Mouse (Mus musculus) adipocyte (in vitro differentiated cells): ENCODE data around the gene Cers4.

Source experiments
- DNase-seq: peaks from one replicate; pipeline ENCODE4 v3.0.0-alpha.2; 2016; ENCODE audit warnings: low spot score

Cers4 gene

DNA sequence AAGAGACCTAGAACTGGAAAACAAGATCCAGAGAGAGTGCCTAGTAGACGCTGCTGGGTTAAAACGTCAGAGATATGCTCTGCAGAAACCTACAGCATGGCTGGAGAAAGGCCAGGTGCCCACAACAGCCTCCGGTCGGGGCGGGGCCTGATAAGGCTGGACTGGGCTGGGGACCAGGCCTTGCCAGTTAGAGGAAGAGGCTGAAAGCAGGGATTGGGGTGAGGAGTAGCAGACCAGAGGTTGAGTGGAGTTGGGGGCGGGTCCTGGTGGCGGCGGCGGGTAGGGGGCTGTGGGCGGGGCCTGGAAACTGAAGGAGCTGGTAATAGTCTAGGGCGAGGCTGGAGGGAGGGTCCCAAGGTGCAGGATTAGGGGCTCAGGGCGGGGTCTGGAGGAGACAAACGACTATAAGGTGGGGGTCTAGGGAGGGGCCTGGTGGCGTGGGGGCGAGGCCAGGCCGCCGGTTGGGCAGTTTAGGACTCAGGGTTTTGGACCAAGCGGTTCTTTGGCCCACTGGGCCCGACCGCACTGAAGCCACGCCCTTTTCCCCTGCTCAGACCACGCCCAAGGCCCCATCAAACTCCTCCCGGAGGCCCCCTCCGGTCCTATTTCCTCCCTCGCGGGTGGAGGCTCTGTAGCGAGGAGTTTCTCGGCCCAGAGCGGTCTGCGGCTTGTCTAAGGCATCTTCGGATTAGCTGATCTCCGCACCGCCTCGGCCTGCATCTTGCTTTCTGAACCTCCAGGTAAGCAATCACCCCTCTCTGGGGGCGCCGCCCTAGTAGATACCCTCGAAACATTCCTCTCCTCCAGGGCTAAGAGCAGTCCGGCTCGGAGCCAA is at the start of gene Cers4:
TSS of gene Cers4 (plus strand) at position 176 of the 835 bp plus-strand sequence.
- peak; percentile 94 for DNase-seq

GRCm38 (mm10) chr8:4458165-4458564 is 34.7 kb upstream of the Cers4 start:
- DNase-seq: no peak

GRCm38 (mm10) chr8:4463061-4463460 is 29.8 kb upstream of the Cers4 start:
- peak; percentile 93 for DNase-seq

DNA sequence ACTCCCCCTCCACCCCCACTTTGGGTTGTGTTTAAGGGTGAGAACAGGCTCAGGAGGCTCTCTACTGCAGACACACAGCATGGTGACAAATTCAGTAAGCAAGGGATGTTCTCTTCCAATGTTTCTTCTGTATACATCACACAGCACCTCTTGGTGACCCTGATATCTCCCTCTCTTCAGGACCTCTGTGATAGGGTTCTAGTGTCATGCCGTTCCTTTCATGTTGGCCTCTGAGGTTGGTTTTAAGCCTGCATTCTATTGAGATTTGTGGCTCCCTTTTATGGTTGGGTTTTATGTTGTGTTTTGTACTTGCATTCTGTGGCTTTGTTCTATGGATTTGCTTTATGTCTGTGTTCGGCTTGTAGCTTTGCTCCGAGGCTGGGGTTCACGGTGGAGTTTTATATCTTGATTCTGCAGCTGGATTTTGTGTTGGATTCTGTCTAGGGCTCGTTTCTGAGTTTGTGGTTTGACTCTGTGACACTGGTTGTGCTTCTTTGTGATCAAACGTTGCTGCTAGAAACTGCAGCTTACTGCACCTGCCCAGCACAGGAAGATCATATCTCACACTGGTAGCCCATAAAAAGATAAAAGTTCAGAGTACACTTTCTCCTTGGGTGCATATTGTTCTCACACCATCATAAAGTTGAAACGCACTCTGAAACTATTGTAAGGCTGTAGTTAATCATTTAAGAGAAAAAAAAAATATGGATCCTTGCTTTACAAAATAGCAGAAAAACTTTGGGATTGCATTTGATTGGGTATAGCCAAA is 18.2 kb upstream of the Cers4 start:
- no peak for DNase-seq

- DNase-seq: peak; percentile 53
Observed at GRCm38 (mm10) chr8:4481154-4481553, 11.7 kb upstream of the Cers4 start.

DNA sequence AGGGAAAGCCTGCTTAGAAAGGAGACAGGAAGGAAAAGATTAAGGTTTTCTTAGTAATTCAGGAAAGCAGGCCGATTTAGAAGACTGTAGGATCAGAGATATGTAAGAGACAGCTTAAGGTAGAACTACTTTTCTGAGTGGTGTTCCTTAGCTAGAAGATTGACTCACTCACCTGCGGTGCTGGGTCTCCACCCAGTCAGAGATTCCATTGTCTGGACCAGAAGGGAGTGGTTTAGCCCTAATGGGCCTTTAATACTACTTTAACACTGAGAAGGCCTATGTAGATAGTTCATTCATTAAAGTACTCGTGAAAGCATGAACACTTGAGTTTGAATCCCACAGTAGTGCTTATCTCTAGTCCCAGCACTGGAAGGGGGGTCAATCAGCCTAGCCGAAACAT is 11.2 kb upstream of the Cers4 start:
- DNase-seq: no peak

- no peak for DNase-seq
Observed at GRCm38 (mm10) chr8:4482501-4482900, 10.3 kb upstream of the Cers4 start.

GRCm38 (mm10) chr8:4483330-4483729 is 9.5 kb upstream of the Cers4 start:
- no peak for DNase-seq

DNA sequence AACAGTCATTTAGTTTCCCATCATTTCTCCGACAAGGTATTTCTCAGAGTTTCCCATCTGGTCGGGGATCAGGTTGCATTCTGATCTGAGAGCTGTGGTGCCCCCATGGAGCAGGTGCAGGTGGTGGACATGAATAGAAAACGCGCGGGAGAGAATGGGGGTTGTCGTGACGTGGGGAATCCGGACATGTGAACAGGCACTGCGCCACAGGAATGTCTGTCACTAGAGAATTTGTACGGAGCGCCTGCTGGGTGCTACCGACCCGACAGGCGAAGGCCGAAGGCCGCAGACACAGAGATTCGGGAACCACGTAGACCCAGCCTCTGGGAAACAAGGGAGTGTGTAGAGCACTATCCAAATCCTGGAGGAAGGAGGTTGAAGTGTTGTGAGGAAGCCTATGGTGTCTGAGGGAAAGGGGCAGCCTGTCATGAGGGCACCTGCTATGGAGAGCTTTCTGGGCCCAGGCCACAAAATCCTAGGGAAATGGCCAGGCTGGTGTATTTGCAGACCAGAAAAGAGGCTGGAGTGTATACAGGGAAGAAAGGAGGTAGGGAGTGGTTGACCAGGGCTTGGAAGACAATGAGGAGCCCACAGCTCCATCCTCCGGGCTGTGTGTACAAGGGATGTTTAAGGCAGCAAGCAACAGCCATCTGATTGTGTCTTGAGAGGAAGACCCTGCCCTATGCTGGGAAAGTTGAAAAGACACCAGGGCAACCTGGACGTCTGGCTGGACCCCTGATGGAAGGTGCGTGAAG is 1.0 kb downstream of the Cers4 start:
- DNase-seq: peak; percentile 58

GRCm38 (mm10) chr8:4495976-4496375 is 3.1 kb downstream of the Cers4 start:
- DNase-seq: peak; percentile 59

DNA sequence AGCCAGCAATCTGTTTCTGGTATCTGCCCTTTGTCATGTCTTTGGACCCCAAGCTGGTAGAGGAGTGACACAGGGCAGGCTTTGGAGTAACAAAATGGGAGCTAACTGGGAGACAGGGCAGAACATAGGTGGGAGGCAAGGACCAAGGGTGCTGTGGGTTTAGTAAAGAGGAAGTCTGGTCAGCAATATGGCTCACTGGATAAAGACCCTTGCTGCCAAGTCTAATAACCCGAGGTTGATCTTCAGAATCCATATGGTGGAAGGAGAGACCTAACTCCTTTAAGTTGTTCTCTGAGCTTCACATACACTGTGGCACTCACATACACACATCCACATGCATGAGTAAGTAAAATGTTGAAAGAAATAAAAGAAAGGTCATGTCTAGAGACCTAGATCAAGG is 4.8 kb downstream of the Cers4 start:
- no peak for DNase-seq

DNA sequence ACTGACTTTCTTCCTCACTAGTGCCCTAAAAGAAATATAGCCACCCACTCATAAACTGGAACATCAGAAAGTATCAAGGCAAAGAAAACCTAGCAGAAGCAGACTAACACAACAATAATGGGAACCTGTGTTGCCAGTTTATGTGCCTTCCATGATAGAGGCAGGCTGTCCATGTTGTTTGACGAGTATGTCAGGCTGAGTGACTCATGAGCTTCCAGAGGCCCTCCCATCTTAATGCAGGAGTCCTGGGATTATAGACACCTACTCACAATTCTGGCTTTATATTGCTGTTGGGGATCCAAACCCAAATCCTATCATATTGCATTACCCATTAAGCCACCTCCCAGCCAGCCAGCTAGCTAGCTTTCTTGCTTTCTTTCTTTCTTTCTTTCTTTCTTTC is 12.5 kb downstream of the Cers4 start:
- DNase-seq: no peak

GRCm38 (mm10) chr8:4507527-4507926 is 14.7 kb downstream of the Cers4 start:
- no peak for DNase-seq

DNA sequence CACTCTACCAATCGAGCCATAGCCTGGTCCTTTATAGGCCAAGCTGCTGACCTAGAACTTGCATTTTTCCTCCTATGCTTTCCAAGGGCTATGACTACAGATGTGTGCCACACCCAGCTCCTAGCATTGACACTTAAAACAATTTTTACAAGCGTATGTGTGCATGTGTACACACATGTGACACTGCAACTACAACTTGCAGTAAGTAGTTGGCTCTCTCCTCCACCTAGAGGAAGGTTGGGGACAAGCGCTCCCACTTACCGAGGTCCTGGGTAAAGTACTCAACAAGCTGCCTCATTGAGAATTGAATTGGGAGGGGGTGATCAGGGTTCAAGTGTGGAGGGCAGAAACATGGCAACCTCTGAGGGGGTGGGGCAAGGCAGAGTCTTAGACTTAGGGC is 18.0 kb downstream of the Cers4 start:
- DNase-seq: no peak

GRCm38 (mm10) chr8:4511429-4512115 is 18.7 kb downstream of the Cers4 start:
- DNase-seq: no peak

DNA sequence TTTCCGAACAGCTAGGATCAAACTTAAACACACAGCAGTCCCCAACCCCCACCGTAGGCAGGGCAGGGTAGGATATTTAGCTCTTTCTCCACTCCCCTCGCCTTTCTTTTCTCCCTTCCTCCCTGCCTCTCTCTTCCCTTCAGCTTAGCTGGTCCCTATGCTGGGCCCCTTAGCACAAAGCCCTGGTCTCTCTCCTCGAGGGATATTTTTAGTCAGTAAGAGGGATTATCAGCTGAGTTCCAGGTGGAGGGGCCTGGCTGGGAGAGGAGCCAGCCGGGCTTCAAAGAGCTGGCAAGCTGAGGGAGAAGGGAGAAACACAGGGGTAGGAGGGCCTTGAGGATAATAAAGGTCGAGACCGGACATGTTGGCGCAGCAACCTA is 19.3 kb downstream of the Cers4 start:
- no peak for DNase-seq

GRCm38 (mm10) chr8:4516162-4516561 is 23.3 kb downstream of the Cers4 start:
- DNase-seq: peak; percentile 62

GRCm38 (mm10) chr8:4521472-4521871 is 28.6 kb downstream of the Cers4 start:
- DNase-seq: no peak

DNA sequence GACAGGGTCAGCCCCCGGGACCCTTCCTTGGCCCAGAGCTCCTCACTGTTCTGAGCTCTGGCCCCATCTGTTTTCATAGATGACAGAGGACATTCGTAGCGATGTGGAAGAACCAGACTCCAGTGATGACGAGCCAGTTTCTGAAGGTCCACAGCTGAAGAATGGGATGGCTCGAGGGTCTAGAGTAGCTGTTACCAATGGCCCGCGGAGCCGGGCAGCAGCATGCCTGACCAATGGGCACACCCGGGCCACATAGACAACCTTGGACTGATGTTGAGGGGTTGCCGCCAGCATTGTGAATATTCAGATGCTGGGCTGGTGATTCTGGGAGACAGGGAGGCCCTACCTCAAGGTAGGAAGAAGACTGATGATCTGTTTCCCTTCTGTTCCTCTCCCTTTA is 30.7 kb downstream of the Cers4 start:
- no peak for DNase-seq
